Comparison of ENCODE assay signal across 10 mouse cellular contexts in genomic region chr7:143124902-143125301, GRCm38 (mm10). TPM values are rescaled to one million over a fixed set of nuclear protein-coding genes. Genes with fewer than 3 reads are reported as not detected.
DNase-seq lines count a peak whose midpoint lies in the region; ATAC-seq and TF ChIP-seq lines count a peak whose summit lies in the region.
"Had no signal": no experiment of that assay in that cellular context is flagged by ENCODE, and none has a peak within 500 bp of the region (broad histone marks: within the 10 kb centered on the region; RNA-seq: fewer than 3 reads in every experiment).

No protein-coding gene starts in this region.

- ATAC-seq in kidney, embryonic 14.5 days (ENCODE audit: low FRiP score, low TSS enrichment), result no peak
- no peak for ATAC-seq in limb, embryonic 14.5 days (ENCODE audit: low FRiP score, low read depth)
- no peak for ATAC-seq in CD4-positive, CD25-positive, alpha-beta regulatory T cell, adult 4 months
- no peak for ATAC-seq in granulocyte monocyte progenitor cell, adult 5-6 weeks (replicated peaks; ENCODE audit: poor library complexity, severe bottlenecking)
- ATAC-seq: forebrain, embryonic 13.5 days had no signal

- peak overlapping the region; percentile 69 for H3K27ac ChIP-seq in kidney, embryonic 14.5 days (ENCODE audit: low read depth, low read length)
- H3K27ac ChIP-seq in limb, embryonic 14.5 days (replicated peaks; ENCODE audit: low read depth, low read length), result peak overlapping the region; percentile 48; the same call in 1 of the 2 replicates
- H3K27ac ChIP-seq: forebrain, embryonic 13.5 days; neural tube, embryonic 12.5 days had no signal

- H3K36me3 ChIP-seq in kidney, embryonic 14.5 days (ENCODE audit: control insufficient read depth, insufficient read depth, low read length), result no peaks in the 10 kb centered on the region
- no peaks in the 10 kb centered on the region for H3K36me3 ChIP-seq in limb, embryonic 14.5 days (ENCODE audit: control insufficient read depth, insufficient read depth, low read length)
- H3K36me3 ChIP-seq: neural tube, embryonic 12.5 days had no signal

- H3K9me3 ChIP-seq in kidney, embryonic 14.5 days (ENCODE audit: control insufficient read depth, low read length), result no peaks in the 10 kb centered on the region
- no peaks in the 10 kb centered on the region for H3K9me3 ChIP-seq in limb, embryonic 14.5 days (ENCODE audit: control insufficient read depth, low read length)
- H3K9me3 ChIP-seq: forebrain, embryonic 13.5 days; neural tube, embryonic 12.5 days had no signal

- H3K4me2 ChIP-seq in kidney, embryonic 14.5 days (replicated peaks; ENCODE audit: low read depth, low read length), result peak overlapping the region; percentile 27; the same call in 1 of the 2 replicates
- H3K4me2 ChIP-seq in limb, embryonic 14.5 days (replicated peaks; ENCODE audit: low read depth, low read length, severe bottlenecking), result no peak overlapping the region
- H3K4me2 ChIP-seq: forebrain, embryonic 13.5 days; neural tube, embryonic 12.5 days had no signal

- H3K27me3 ChIP-seq in kidney, embryonic 14.5 days (ENCODE audit: control insufficient read depth, insufficient read depth, low read length), result no peaks in the 10 kb centered on the region
- no peaks in the 10 kb centered on the region for H3K27me3 ChIP-seq in limb, embryonic 14.5 days (ENCODE audit: control insufficient read depth, insufficient read depth, low read length)
- H3K27me3 ChIP-seq: forebrain, embryonic 13.5 days; neural tube, embryonic 12.5 days had no signal

- H3K4me3 ChIP-seq in kidney, embryonic 14.5 days (ENCODE audit: low read length), result no peak overlapping the region
- H3K4me3 ChIP-seq in limb, embryonic 14.5 days (replicated peaks; ENCODE audit: low read length), result no peak overlapping the region
- H3K4me3 ChIP-seq: forebrain, embryonic 13.5 days; neural tube, embryonic 12.5 days had no signal

- 64% methylated on average over 3 of the region's 3 CpGs for WGBS in kidney, embryonic 14.5 days
- 50% methylated on average over 3 of the region's 3 CpGs for WGBS in limb, embryonic 14.5 days

- peaks cover 25% of the 10 kb centered on the region for H3K4me1 ChIP-seq in kidney, embryonic 14.5 days (ENCODE audit: control insufficient read depth, insufficient read depth, low read length)
- peaks cover 19% of the 10 kb centered on the region for H3K4me1 ChIP-seq in limb, embryonic 14.5 days (ENCODE audit: control insufficient read depth, insufficient read depth, low read length)

- no peak for DNase-seq in kidney, adult 18-20 months
- peak; percentile 37 for DNase-seq in cerebellum, adult 11 months
- peak; percentile 53 to 54 for DNase-seq in cerebellum, postnatal 36 days
- no peak for DNase-seq in limb, embryonic 14.5 days (ENCODE audit: low spot score)

- no peak overlapping the region for H3K9ac ChIP-seq in kidney, embryonic 14.5 days (ENCODE audit: low read depth, low read length)
- H3K9ac ChIP-seq in limb, embryonic 14.5 days (ENCODE audit: low read depth, low read length, severe bottlenecking), result peak overlapping the region; percentile 16; the same call in 1 of the 2 replicates
- H3K9ac ChIP-seq: forebrain, embryonic 13.5 days; neural tube, embryonic 12.5 days had no signal

- TF ChIP-seq POLR2A in limb, embryonic 14.5 days (IDR thresholded peaks at IDR 0.05; ENCODE audit: borderline replicate concordance, extremely low read depth, insufficient read depth, insufficient read length), result no peak

RNA-seq across cellular contexts. Expression of gene Kcnq1, which starts 18.7 kb away (rescaled TPM):
- 4.0 and 5.4 TPM in 2 replicates for polyA plus RNA-seq in kidney, embryonic 14.5 days (2014; fragmentation: Nextera tagmentation; extraction: Ambion mirVana)
- 1.7 and 2.7 TPM in 2 replicates for polyA plus RNA-seq in limb, embryonic 14.5 days (2012; rRNA removed)
- 1.3 and 1.5 TPM in 2 replicates for polyA plus RNA-seq in limb, embryonic 14.5 days (2014; fragmentation: Nextera tagmentation; extraction: Ambion mirVana)
- polyA plus RNA-seq in CD4-positive, CD25-positive, alpha-beta regulatory T cell, adult 4 months (2017; shearing (Covaris generic)), result not detected
- total RNA-seq in granulocyte monocyte progenitor cell, adult 5-6 weeks (2014; fragmentation: Nextera tagmentation), result not detected in 2 replicates
- total RNA-seq in granulocyte monocyte progenitor cell, adult 5-6 weeks (2017), result not detected in 2 replicates

RNA-seq across cellular contexts. Expression of gene Trpm5, which starts 30.5 kb away (rescaled TPM):
- 4.4 and 4.9 TPM in 2 replicates for polyA plus RNA-seq in kidney, embryonic 14.5 days (2014; fragmentation: Nextera tagmentation; extraction: Ambion mirVana)
- polyA plus RNA-seq in limb, embryonic 14.5 days (2012; rRNA removed), result 63.4 and 71.2 TPM in 2 replicates
- 24.1 and 24.2 TPM in 2 replicates for polyA plus RNA-seq in limb, embryonic 14.5 days (2014; fragmentation: Nextera tagmentation; extraction: Ambion mirVana)
- polyA plus RNA-seq in CD4-positive, CD25-positive, alpha-beta regulatory T cell, adult 4 months (2017; shearing (Covaris generic)), result not detected
- not detected in 2 replicates for total RNA-seq in granulocyte monocyte progenitor cell, adult 5-6 weeks (2014; fragmentation: Nextera tagmentation)
- total RNA-seq in granulocyte monocyte progenitor cell, adult 5-6 weeks (2017), result not detected in 2 replicates
- total RNA-seq: left cerebral cortex, postnatal 25 days had no signal

RNA-seq across cellular contexts. Expression of gene Tssc4, which starts 55.9 kb away (rescaled TPM):
- 74.4 and 95.1 TPM in 2 replicates for polyA plus RNA-seq in kidney, embryonic 14.5 days (2014; fragmentation: Nextera tagmentation; extraction: Ambion mirVana)
- polyA plus RNA-seq in limb, embryonic 14.5 days (2012; rRNA removed), result 130 and 174 TPM in 2 replicates
- polyA plus RNA-seq in limb, embryonic 14.5 days (2014; fragmentation: Nextera tagmentation; extraction: Ambion mirVana), result 65.0 and 67.0 TPM in 2 replicates
- polyA plus RNA-seq in CD4-positive, CD25-positive, alpha-beta regulatory T cell, adult 4 months (2017; shearing (Covaris generic)), result 10 to 100 TPM; 34.8 to 52.8 TPM
- total RNA-seq in granulocyte monocyte progenitor cell, adult 5-6 weeks (2014; fragmentation: Nextera tagmentation), result 28.1 and 62.3 TPM in 2 replicates
- total RNA-seq in granulocyte monocyte progenitor cell, adult 5-6 weeks (2017), result 33.9 and 45.6 TPM in 2 replicates

Comparison
In these comparisons a context has a peak if more than half of its experiments do, and no peak if none do; other contexts are left out.
1. DNase-seq: peak in cerebellum, adult 11 months (single experiment) and cerebellum, postnatal 36 days (2 of 2); none in kidney, adult 18-20 months (single experiment) and limb, embryonic 14.5 days (single experiment).